Mouse (Mus musculus) hindbrain, postnatal 0 days (tissue): ENCODE measurements around the gene Tusc2. TPM values are rescaled to one million over a fixed set of nuclear protein-coding genes. Genes with fewer than 3 reads are reported as not detected.

Experiments
- ATAC-seq: fragments of 200-750 bp; cut with Nextera tagmentation; 2 replicates; pipeline ENCODE4 v1.8.0; 2017; ENCODE audit warnings: mild to moderate bottlenecking, moderate TSS enrichment, moderate library complexity
- DNase-seq: peaks from one replicate; pipeline ENCODE4 v3.0.0-alpha.2; 2015; ENCODE audit warnings: low spot score
- H3K27ac ChIP-seq: fragments of 300-500 bp; sonication (generic); 2 replicates; pipeline ENCODE4 v1.5.1; 2014; ENCODE audit warnings: mild to moderate bottlenecking
- H3K27me3 ChIP-seq: fragments of 300-500 bp; sonication (generic); 2 replicates; pipeline ENCODE4 v1.6.1; 2014; ENCODE audit warnings: low read length, mixed read lengths; ENCODE audit not compliant: insufficient read depth
- H3K36me3 ChIP-seq: fragments of 300-500 bp; sonication (generic); 2 replicates; pipeline ENCODE4 v1.6.1; 2014; ENCODE audit warnings: low read length, mixed read lengths; ENCODE audit not compliant: insufficient read depth
- H3K4me1 ChIP-seq: fragments of 300-500 bp; sonication (generic); 2 replicates; pipeline ENCODE4 v1.6.1; 2014; ENCODE audit warnings: antibody characterized with exemption, low read length, mixed read lengths; ENCODE audit not compliant: insufficient read depth
- H3K4me2 ChIP-seq: fragments of 300-500 bp; sonication (generic); 2 replicates; pipeline ENCODE4 v1.6.1; 2014; ENCODE audit warnings: low read depth, mild to moderate bottlenecking, low read length, moderate library complexity, mixed read lengths
- H3K4me3 ChIP-seq: fragments of 300-500 bp; sonication (generic); 2 replicates; pipeline ENCODE4 v1.5.1; 2014; ENCODE audit warnings: low read length
- H3K9ac ChIP-seq: fragments of 300-500 bp; sonication (generic); replicated peaks from 2 replicates; pipeline ENCODE4 v1.6.1; 2014; ENCODE audit warnings: mild to moderate bottlenecking, low read length, moderate library complexity, mixed read lengths
- H3K9me3 ChIP-seq: fragments of 300-500 bp; sonication (generic); 2 replicates; pipeline ENCODE4 v1.6.1; 2016; ENCODE audit warnings: low read length, mixed read lengths
- CTCF ChIP-seq: IDR thresholded peaks from 2 replicates; pipeline ENCODE4 v1.5.1; 2016; ENCODE audit warnings: antibody characterized with exemption, control low read depth, low read depth
- whole genome bisulfite sequencing: fragments of 180-500 bp; shearing (Covaris S2); extraction: QIAGEN DNeasy Blood & Tissue Kit; methylation state at CpG from one replicate; pipeline ENCODE4 v1.1.7; 2014; 5-methylcytosine and 5-hydroxymethylcytosine counted together
- polyA plus RNA-seq: library from polyadenylated mRNA; unstranded; fragments of >200 nt; fragmentation: Nextera tagmentation; extraction: Ambion mirVana; gene quantifications from 2 replicates; pipeline ENCODE4 v1.2.1, GENCODE M21; 2015
- total RNA-seq: library from RNA; depleted of rRNA; stranded (reverse); fragments of >200 nt; gene quantifications from 2 replicates; pipeline ENCODE4 v1.2.3, GENCODE M21; 2014

Tusc2 gene
- total and polyA plus RNA-seq, 2 experiments from 2014 or later: 115 to 142 TPM

DNA sequence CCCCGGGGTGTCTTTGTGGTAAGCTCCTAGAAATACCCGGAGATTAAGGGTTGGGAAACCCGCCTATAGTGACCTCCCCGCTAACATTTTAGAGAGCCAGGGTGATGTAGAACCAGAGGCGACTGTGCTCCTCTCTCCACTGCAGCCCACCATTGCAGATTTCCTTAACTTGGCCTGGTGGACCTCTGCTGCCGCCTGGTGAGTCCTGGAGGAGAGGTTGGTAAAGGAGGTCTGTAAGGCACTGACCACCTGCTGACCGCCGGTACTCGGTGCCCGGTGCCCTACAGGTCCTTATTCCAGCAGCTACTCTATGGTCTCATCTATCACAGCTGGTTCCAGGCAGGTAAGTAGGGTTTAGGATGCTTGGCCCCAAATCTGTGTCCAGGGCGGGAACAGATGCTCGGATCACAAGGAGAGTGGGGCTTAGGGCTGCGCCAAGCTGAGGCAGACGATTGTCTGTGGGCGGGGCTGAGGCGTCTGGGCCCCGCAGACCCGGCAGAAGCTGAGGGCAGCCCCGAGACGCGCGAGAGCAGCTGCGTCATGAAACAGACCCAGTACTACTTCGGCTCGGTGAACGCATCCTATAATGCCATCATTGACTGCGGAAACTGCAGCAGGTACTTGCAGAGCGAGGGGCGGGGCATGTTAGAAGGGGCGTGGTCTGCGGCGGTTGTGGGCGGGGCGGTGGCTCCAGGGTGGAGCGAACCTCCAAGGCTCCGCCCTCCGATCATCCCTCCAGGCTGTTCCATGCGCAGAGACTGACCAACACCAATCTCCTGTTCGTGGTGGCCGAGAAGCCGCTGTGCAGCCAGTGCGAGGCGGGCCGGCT is 36.6 kb upstream of the Tusc2 start:
- H3K9ac ChIP-seq: peak overlapping the region; percentile 28
- H3K27me3 ChIP-seq: no peaks in the 10 kb centered on the region
- H3K27ac ChIP-seq: no peak overlapping the region
- peak overlapping the region; percentile 49 for H3K4me2 ChIP-seq
- 9% methylated on average over 43 of the region's 44 CpGs for WGBS
- H3K4me1 ChIP-seq: peaks cover 13% of the 10 kb centered on the region
- peak; percentile 78 for ATAC-seq
- peak; percentile 51 for TF ChIP-seq CTCF
- DNase-seq: peak; percentile 76
- 0 out of 2 replicates have a peak, but pooled peaks cover 4% of the 10 kb centered on the region for H3K36me3 ChIP-seq
- H3K4me3 ChIP-seq: peak overlapping the region; percentile 27
- no peaks in the 10 kb centered on the region for H3K9me3 ChIP-seq

DNA sequence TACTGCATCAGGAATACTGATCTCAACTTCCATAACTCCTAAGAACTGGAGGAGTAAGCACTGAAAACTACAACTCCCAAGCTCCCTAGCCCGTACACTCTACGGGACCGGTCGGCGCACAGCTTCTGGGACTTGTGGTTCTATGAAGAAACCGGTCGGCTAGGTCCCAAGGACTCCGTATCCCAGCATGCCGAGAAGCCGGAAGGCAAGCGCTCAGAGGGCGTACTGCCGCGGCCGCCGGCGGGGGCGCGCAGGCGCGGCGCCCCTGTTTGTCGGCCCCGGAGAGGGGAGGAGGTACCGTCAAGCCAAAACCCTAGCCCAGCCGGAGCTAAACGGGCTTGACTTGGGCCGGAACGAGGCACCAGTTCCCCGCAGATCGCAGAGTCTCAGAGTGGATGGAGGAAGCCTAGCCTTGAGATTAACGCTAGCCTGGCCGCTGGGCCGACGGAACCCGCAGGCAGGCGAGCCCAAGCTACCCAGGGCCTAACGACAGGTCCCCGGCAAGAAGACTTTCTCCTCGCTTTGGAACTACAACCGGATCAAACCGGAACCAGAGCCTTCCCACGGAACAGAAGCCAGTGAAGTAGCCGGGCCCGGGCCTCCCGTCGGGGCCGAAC is 29.2 kb upstream of the Tusc2 start, which contains the start of gene Tmem115:
Tmem115 (plus strand) TSS at position 155 of the 617 bp plus-strand sequence.
- Histone ChIP-seq H3K9me3 (no peaks in the 10 kb centered on the region), H3K4me3 (peak within 1 kb of the TSS; percentile 90), H3K4me2 (peak within 1 kb of the TSS; percentile 98), H3K36me3 (peaks cover 13% of the 10 kb centered on the region; the same call in 1 of the 2 replicates), H3K27ac (peak within 1 kb of the TSS; percentile 90), H3K27me3 (no peaks in the 10 kb centered on the region), H3K9ac (peak within 1 kb of the TSS; percentile 86), H3K4me1 (peaks cover 26% of the 10 kb centered on the region)
- peak; percentile 99 for DNase-seq
- peak; percentile 99 for ATAC-seq
- TF ChIP-seq CTCF: no peak
- under 1% methylated on average over 46 of the region's 48 CpGs for WGBS

DNA sequence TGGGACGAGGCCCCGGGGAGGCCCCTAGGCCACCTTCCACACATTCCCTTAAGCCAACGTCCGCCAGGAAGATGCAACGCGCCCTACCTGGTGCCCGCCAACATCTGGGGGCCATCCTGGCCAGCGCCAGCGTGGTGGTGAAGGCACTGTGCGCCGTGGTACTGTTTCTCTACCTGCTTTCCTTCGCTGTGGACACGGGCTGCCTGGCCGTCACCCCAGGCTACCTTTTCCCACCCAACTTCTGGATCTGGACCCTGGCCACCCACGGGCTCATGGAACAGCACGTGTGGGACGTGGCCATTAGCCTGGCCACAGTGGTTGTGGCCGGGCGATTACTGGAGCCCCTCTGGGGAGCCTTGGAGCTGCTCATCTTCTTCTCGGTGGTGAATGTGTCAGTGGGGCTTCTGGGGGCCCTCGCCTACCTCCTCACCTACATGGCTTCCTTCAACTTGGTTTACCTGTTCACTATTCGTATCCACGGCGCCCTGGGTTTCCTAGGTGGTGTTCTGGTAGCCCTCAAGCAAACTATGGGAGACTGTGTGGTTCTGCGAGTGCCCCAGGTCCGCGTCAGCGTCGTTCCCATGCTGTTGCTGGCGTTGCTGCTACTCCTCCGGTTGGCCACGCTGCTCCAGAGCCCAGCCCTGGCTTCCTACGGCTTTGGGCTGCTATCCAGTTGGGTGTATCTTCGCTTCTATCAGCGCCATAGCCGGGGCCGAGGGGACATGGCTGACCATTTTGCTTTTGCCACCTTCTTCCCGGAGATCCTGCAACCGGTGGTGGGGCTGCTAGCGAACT is 28.4 kb upstream of the Tusc2 start:
- Histone ChIP-seq H3K4me3 (peak overlapping the region; percentile 90), H3K4me2 (peak overlapping the region; percentile 98), H3K27me3 (no peaks in the 10 kb centered on the region), H3K9ac (peak overlapping the region; percentile 86), H3K9me3 (no peaks in the 10 kb centered on the region), H3K36me3 (peaks cover 18% of the 10 kb centered on the region; the same call in 1 of the 2 replicates), H3K27ac (peak overlapping the region; percentile 90), H3K4me1 (peaks cover 26% of the 10 kb centered on the region)
- TF ChIP-seq CTCF: no peak
- no peak for ATAC-seq
- peak; percentile 59 for DNase-seq
- under 1% methylated on average over 40 of the region's 40 CpGs for whole genome bisulfite sequencing

DNA sequence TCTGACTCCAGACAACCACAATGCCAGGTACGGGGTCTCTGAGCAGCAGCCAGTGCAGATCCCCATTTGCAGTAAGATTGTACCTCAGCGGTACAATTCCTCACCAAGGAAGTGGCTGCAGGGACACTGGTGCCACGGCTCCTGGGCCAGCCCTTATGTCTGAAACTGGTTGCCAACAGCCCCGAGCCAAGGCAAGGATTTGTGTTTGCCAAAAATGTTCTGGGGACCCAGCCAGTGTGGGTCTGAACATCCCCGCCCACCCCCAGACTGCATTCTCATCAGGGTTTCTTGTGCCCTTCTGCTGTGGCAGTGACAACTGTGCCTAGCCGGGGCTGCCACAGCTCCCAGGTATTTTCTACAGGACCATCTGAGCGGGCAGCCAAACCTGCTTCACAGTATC is 24.8 kb upstream of the Tusc2 start:
- no peak for ATAC-seq
- no peak for DNase-seq
- Histone ChIP-seq H3K27me3 (no peaks in the 10 kb centered on the region), H3K4me1 (peaks cover 39% of the 10 kb centered on the region), H3K4me2 (no peak overlapping the region), H3K4me3 (no peak overlapping the region), H3K27ac (no peak overlapping the region), H3K9me3 (no peaks in the 10 kb centered on the region), H3K36me3 (peaks cover 18% of the 10 kb centered on the region; the same call in 1 of the 2 replicates), H3K9ac (no peak overlapping the region)
- TF ChIP-seq CTCF: no peak
- WGBS: 78% methylated on average over 7 of the region's 7 CpGs

DNA sequence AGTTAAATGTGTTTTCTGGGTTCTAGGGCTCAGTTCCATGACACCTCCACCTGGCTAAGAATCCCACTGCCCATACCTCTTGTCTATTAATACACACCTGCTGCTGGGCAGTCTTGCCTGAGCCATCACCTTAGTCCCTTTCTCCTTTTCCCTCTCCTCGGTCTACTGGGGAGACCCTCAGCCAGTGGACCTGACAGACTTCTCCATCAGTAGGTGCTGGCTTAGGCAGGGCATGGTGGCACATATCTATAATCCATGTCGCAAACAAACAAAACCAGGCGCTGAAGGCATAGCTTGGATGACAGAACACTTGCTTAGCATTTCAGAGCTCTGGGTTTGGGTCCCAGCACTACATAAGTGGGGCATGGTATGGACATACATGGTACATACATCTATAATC is 24.3 kb upstream of the Tusc2 start:
- Histone ChIP-seq H3K4me3 (no peak overlapping the region), H3K4me2 (no peak overlapping the region), H3K27me3 (no peaks in the 10 kb centered on the region), H3K4me1 (peaks cover 39% of the 10 kb centered on the region), H3K36me3 (peaks cover 18% of the 10 kb centered on the region; the same call in 1 of the 2 replicates), H3K9me3 (no peaks in the 10 kb centered on the region), H3K9ac (no peak overlapping the region), H3K27ac (no peak overlapping the region)
- WGBS: 91% methylated on average over 3 of the region's 3 CpGs
- no peak for DNase-seq
- no peak for TF ChIP-seq CTCF
- no peak for ATAC-seq

DNA sequence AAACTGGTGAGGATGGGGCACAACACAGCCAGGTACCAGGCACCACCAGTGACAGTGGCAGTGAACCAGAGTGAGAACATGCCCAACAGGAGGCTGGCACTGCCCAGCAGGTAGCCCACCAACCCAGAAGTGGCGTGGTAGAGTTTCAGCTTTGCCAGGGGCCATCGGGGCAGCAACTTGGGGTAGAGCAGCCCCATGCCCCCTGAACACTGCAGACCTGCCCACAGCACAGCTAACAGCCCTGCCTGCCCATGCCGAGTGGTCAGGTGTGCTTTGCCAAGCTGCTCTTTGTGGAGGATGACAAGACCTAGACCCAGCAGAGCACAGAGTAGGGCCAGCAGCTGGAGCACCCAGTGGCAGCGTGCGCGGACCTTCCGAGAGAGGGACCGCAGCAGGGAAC is 23.1 kb upstream of the Tusc2 start:
- Histone ChIP-seq H3K4me1 (peaks cover 38% of the 10 kb centered on the region), H3K36me3 (peaks cover 18% of the 10 kb centered on the region; the same call in 1 of the 2 replicates), H3K27ac (no peak overlapping the region), H3K4me2 (no peak overlapping the region), H3K4me3 (no peak overlapping the region), H3K9me3 (no peaks in the 10 kb centered on the region), H3K9ac (no peak overlapping the region), H3K27me3 (no peaks in the 10 kb centered on the region)
- 93% methylated on average over 8 of the region's 8 CpGs for WGBS
- DNase-seq: no peak
- no peak for ATAC-seq
- TF ChIP-seq CTCF: no peak
